Mouse (Mus musculus) urinary bladder, postnatal 10 days (tissue): ENCODE data around the gene Brca1.
"Not testable (repeated sequence)": the region's sequence is repeated elsewhere in the genome, so short reads cannot be mapped to it uniquely, and the experiment has no call there.

Experiments used
- DNase-seq: peaks from one replicate; pipeline ENCODE4 v3.0.0; 2022; ENCODE audit warnings: low spot score

The Brca1 gene

DNA sequence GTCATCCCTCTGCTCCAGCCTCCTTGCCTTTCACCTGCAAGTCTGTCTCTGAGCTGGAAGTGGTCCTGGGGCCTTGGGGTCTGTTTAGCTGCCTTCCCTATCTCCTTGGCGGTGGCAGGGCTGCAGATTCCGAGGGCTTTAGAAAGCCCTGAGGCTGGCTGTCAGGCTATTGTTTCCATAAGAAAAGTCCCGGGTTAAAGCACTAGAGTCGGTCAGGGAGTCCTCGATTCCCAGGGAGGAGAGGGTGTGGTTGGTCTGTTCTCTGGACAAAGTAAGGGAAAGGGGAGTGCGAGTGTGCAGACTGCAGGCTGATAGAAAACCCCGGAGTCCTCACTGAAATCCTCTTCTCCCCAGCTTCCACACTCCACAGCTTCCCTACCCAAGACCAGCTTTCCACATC is 81.5 kb downstream of the Brca1 start:
- DNase-seq, result no peak

DNA sequence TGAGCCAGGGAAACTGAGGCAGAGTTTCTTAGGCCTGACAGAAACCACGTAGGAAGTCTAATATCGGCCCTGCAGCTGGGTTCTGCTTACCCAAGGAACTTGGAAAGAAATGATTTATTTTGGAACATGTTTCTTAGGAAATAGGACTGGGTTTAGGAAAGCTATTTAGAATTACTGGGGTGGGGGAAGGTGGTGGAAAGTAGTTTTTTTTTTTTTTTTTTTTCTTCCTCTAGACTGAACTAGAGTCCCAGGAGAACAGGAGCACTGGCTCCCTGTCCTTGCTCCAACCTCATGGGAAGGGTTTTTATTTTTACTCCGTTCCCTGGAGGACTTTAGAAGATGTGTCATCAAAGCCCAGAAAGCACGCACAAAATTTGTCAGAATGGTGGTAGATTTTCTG is 82.6 kb downstream of the Brca1 start:
- no peak for DNase-seq

DNA sequence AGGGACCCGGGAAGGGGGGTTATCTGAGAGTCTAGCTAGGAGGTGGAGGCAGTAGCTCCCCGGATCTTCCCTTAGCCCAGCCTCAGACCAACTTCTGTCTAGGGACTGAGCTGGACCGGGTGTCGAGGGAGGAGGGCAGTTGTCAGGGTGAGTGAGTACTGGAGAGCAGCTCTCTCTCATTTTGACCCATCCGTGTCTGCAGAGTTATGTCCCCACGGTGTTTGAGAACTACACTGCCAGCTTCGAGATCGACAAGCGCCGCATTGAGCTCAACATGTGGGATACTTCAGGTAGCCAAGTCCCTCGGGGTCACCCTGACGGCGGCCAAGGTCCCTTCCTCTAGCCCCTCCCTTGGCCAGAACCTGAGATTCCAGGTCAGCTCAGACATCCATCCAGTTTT is 83.0 kb downstream of the Brca1 start:
- no peak for DNase-seq

DNA sequence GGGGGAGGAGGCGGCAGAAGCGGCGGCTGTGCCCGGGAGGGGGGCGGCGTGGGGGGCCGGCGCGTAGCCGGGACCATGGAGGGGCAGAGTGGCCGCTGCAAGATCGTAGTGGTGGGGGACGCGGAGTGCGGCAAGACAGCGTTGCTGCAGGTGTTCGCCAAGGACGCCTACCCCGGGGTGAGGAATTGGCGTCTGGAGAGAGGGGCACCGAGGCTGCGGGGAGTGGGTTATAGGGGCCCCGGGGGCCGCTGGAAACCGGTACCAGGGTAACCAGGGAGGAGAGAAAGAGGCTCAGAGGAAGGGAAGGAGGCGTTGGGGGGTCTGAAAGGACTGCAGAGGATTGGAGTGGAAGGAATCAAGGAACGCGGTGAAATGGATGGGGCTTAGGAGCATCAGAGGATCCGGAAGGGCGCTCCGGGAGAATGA is 83.5 kb downstream of the Brca1 start:
- peak; percentile 14 for DNase-seq

DNA sequence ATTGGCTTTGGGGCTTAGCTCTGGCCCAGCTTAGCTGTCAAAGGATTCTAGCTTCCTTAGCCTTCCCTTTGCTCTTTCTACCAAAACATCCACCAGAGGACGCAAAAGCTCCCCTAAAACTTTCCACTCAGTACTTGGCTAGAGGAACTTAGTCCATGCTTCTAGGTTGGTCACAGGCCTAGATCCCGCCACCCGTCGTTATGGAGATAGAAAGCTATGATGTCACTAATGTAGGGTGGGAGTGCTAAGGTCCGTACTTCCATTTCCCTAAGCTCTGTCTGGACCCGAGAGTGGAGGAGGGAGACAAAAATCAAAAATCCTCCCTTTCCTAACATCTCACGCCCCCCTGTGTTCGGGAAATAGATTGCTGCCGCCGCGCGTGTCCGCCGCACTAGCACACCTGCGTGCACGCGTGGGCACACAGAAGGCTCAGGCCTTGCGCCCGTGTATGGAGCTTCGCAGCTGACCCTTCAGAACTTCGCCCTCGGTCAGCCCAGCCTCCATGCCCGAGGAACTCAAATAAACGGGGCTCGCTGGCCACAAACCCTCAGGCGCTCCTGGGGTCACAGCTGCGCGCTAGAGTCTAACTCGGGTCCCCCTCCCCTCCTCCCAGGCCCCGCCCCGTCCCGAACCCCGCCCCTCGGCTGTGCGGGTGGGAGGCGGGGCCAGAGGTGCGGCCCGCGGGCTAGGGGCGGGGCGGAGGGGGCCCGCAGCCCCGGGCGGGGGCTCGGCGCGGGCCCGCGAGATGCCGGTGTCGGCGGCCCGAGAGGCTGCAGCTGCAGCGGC is 84.1 kb downstream of the Brca1 start:
- no peak for DNase-seq

DNA sequence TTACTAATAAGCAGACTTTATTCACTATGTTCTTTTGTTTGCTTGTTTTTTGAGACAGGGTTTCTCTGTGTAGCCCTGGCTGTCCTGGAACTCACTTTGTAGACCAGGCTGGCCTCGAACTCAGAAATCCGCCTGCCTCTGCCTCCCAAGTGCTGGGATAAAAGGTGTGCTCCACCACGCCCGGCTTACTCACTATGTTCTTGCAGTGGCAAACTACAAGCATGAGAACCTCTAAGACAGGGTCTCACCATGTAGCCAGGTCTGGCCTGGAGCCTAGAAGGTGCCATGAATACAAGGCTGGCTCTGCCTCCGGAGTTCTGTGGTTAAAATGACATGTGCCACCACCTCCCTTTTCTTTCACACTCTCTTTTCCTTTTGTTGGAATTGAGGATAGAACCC is 85.2 kb downstream of the Brca1 start:
- DNase-seq, result not testable (repeated sequence)

DNA sequence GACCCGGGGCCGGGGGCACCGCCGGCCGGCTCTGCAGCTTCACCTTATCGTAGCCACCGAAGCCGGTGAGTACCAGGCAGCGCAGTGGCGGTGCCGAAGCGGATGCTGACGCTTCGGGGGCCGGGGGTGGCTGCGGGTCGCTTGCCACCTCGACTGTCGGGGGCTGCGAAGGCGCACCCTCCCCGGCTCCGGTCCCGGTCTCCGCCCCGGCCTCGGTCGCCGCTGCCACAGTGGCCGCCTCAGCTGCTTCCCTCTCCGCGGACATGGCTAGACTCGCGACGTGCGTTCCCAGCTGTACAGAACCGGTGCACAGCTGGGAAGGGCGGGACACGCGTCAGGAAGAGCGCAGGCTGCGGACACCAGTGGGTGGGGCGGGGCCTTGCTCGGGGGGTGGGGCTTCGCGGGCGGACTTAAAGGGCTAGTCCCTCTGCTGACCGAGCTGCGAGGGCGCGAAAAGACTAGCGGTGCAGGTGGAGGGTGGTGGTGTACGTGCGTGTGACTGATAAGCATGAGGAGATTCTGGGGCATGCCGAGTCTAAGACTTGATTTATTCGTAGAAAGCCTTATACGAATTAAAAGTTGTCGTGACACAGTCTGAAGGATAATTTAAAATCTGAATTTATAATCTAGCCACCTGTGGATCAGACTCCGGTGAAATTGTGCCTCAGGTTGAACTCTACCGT is 85.7 kb downstream of the Brca1 start, which contains the start of gene Vat1:
TSS of gene Vat1 (minus strand) at position 362 of the 683 bp plus-strand sequence.
- peak; percentile 37 for DNase-seq

DNA sequence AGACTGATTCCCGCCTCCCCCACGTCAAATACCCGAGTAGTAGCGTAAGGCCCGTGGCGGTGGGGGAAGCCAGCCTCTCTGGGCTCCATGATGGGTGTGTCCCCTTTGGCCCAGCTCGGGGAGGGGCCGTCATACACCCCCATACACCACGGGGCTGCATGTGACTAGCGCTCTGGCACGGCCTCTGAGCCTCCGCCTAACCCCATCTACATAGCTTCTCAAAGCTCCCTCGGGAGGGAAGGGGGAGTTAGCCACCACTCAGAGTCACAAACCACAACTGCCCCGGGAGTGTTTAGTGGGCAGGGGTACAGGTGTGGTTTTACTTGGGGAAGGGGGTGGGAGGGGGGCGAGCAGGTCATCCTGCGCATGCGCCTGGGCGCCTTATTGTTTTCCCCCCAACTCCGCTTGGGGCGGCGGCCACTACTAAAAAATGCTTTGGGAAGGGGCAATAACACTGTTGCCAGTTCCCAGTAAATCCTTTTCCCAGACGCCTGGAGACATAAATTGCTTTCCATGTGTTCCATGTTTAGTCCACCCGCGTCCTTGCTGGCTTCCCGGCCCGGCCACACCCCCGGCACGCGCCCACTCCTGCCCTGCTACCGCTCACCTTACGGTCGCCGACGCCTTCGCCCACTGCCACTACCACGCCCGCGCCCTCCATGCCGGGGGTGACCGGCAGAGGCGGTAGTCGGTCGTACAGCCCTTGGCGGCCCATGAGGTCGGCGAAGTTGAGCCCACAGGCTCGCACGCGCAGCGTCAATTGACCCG is 86.5 kb downstream of the Brca1 start:
- DNase-seq, result peak; percentile 18

DNA sequence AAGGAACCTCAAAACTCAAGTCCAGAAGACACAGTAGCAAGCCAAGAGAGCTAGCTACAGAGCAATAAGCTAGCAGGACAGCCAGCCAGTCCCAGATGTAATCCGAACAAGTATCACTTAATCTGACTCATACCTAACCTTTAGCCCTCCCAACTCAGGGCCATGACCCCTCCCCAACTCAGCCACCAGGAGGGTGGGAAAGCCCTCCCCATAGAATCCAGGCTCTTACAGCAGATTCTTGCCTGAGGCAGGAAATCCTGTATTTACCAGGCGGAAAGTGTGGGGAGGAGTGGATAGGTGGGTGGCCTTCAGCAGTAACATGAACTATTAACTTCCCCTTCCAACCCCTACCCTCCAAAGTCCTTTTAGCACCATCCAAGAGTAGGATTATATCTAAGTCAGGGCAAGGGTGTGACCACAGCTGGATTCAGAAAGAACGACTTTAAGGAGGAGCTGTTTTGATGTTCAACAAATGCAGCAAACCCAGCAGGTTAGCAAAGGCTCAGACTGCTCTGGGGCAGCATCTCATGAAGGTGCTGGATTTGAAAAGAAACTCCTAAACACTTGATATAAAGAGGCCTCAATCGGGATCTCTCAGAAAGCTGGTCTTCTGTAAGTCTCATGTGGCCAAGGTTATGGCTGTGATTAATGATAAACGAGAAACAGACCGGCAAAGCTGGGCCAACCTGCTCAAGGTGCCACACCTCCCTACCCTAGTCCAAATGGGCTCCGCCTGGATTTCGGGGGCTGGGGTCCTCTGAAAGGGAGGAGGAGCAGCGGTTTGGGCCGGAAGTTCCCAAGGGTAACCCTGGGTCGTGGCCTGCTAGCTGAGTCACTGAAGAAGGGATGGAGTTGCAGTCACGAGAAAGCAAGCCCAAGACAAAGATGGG is 87.3 kb downstream of the Brca1 start, which contains the start of gene Rnd2:
TSS of gene Rnd2 (plus strand) at position 789 of the 890 bp plus-strand sequence.
- DNase-seq, result no peak

DNA sequence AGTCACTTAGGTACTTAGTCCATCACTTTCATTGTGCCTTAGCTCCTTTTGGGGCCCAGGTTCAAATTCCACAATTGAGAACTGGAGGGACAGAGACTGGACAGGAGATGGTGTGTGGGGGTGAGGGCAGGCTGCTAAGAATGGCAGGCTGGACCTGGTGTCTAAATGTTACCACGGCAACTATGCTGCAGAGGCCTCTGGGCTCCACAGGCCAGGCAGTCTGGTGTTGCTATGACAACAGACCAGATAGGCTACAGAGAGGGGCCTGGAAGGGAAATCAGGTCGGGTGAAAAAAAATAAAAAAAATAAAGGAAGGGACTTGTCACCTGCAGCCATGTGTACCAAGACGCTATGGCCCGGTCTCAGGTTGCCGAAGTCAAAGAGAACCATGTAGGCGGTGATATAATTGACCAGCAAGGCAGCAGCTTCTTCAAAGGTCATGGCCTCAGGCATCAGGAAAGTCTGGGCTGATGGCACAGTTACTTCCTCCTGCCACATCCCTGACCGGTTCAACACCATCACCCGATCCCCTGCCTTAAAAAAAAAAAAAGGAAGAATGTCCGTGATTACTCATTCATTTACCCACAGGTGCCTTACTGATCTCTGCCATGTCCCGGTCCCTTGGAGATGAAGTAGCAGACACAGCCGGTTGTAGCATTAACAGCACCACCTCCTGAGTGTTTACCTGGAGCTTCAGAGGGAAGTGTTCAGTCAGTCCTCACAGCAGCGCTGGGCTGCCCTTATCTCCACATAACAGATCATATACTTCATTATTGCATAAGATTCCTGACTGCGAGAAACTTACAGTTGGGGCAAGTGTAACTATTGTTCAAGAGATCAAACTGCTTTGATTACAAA is 88.9 kb downstream of the Brca1 start:
- no peak for DNase-seq

DNA sequence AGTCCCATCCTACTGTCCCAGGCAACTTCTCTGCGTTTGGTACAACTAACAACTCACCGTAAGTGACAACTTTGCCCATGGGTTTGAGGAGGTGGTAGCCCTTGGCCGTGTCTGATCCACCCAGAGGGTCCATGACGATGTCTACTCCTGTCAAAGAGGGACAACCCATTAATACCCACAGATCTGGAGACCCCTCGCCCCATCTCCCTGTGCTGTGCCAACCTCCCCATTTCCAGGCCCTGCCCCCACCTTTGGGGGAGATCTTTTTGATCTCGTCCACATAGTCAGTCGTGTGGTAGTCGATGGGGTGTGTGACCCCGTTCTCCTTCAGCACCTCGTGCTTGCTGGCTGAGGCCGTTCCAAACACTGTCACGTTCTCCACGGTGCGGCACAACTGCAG is 89.6 kb downstream of the Brca1 start:
- no peak for DNase-seq

DNA sequence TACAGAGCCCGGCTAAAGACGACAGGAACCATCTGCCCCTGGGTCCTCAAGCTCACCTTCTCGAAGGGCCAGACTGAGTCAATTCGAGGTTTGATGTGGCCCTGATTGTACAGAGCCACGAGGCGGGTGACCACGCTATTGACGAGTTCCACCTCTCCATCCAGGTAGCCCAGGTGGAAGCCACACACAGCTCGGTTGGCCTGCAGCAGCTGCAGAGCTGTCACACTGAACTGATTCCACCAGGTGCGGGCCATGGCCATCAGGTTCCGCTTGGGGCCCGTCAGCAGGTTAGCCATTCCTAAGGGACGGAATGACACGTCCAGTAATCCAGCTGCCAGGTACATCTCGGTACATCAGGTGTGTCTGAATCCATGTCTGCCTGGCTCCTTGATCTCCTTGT is 91.4 kb downstream of the Brca1 start:
- no peak for DNase-seq

DNA sequence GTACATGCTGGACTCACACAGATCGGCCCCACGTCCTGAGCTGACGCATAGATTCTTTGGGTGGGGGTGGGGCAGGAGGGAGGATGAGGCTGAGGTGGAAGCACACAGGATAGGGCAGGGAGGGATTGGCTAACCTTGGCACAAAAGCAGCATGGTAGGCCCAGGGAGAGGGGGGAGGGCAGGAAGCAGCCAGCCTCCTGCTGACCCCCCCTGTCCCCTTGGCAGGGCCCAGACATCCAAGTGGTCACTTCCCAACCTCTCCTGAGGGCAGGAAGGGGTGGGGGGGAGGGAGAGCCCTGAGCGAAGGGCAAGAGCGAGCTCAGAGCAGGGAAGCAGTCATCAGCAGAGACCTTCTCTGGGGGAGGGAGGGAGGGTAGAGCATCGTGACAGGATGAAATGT is 92.0 kb downstream of the Brca1 start:
- no peak for DNase-seq

DNA sequence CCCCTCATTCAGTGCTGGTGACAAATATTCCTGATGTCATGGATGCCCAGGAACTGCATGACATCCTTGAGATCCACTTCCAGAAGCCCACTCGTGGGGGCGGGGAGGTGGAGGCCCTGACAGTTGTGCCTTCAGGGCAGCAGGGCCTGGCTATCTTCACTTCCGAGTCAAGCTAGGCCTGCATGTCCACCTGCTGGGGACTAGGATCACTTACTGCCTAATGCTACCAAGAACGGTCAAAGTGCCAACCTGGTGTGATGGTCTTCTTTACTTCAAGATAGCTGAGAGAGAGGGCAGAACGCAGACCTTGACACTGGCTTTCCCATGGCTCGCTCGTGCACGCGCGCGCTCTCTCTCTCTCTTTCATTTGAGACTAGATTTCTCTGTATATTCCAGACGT is 93.5 kb downstream of the Brca1 start:
- DNase-seq, result no peak

DNA sequence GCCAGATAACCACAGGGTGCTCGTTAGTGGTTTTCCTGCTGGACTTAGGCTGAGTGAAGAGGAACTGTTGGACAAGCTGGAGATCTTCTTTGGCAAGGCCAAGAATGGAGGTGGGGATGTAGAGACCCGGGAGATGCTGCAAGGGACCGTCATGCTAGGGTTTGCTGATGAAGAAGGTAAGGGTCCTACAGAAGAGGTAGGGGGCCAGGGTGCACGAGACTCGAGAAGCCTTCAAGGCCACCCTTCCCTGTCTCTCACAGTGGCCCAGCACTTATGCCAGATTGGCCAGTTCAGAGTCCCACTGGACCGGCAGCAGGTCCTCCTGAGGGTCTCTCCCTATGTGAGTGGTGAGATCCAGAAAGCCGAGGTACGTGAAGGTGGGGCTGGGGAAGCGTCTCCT is 94.1 kb downstream of the Brca1 start:
- no peak for DNase-seq

DNA sequence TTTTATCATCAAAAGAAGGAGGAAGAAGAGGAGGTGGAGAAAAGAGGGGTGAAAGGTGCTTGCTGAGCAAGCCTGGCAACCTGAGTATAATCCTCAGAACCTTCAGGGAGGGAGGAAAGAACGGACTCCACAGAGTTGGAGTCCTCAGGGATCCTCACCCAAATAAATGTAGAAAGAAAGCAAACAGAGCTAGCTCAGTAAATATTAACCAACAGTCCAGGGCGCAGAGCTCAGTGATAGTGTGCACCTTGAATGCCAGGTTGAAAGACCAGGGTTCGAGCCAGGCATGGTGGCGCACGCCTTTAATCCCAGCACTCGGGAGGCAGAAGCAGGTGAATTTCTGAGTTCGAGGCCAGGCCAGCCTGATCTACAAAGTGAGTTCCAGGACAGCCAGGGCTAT is 96.1 kb downstream of the Brca1 start:
- DNase-seq, result no peak

DNA sequence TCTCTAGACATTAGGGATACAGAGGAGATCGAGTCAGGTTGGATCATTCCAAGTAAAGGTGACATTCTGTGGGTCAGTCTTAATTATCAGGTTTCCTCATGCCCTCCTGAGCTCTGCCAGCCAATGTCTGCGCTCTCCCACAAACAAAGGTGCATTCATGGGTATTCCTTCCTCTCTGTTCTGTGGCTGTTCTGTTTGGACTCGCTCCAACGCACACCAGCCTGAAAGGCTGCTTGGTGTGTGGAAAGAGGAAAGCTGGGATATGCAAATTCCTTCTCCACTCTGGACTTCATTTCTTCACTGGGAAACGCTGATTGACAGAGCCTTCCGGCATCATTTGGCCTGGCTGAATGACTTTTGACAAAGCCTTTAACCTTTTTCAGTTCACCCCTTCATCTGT is 97.1 kb downstream of the Brca1 start:
- no peak for DNase-seq

DNA sequence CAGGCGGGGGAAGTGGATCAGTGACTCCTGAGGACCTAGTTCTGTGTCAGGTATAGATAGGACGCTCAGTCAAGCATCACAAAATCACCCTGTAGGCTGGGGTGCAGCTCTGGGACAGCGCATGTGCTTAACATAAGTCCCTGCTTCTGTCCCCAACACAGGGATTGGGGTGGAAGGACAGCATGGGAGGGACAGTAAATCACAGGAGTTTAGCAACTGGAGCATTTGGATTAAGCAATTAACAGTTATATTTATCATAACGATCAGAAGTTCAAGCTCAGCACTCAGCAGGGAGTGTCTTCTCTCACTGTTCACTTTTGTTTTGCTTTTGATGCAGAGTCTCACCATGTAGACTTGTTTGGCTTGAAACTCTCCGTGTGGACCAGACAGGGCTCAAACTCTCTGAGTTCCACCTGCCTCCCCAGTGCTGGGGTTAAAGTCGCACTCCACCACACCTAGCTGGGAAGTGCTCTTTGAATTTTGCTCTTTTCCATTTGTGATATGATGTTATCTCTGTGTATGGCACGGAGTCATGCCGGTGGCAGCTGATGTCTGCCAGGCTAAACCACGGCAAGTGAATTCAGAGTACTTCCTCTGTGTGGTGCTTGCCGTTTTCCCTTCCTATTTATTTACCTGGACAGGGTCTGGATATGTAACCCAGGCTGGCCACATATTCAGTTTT is 99.5 kb downstream of the Brca1 start:
- no peak for DNase-seq

DNA sequence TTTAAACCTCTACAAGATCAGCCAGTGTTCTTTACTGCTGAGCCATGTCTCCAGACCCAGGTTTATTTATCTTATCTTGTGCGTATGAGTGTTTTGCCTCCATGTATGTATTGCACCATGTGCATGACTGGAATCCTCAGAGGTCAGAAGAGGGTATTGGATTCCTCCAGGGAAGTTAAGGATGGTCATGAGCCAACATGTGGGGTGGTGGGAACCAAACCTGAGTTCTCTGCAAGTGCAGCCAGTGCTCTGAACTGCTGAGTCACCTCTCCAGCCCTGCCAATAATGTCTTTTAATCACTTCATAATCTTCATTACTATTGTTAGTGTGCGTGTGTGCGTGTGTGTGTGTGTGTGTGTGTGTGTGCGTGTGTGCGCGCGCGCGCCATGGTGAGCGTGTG is 100.2 kb downstream of the Brca1 start:
- DNase-seq, result no peak

DNA sequence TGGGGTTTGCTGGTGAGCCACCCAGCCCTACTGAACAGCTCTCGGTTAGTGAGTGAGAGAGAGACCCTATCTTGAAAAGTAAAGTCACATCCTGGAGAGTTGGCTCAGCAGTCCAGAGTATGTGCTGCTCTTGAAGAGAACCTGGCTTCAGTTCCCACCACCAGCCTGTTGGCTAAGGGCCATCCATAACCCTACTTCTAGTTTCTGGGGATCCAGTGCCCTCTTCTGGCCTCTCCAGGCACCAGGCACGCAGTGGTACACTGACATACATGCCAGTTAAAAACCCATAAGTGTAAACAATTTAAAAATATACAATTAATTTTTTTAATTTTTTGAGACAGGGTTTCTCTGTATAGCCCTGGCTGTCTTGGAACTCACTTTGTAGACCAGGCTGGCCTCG is 101.4 kb downstream of the Brca1 start:
- no peak for DNase-seq
